8 mouse cellular contexts compared by ENCODE assay signal in the genomic region with DNA sequence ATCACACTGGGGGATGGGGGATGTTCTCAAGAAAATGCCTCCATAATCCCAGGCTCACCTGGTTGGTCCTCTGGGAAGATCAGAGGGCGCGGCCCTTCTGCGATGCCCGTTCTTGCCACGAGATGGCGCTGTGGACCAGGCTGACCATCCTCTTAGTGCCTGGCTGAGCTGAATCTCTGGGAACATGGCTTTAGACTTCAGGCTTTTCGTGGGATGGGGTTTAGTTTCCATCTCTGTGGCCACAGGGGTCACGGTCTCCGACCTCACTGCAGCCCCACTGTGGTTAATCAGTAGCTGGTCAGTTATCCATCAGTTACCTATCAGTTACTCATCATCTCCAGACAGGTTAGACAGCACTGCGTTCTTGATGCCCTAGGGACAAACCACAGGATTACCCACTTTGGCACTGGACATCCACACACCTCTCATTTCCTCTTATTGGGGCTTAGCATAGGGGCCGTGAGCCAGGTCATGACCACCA.
DNase-seq lines count a peak whose midpoint lies in the region; ATAC-seq lines count a peak whose summit lies in the region.

No protein-coding gene starts in this region.

- no peaks in the 10 kb centered on the region for H3K36me3 ChIP-seq in hindbrain, embryonic 15.5 days

- H3K27me3 ChIP-seq in hindbrain, embryonic 15.5 days, result no peaks in the 10 kb centered on the region

- peaks cover 30% of the 10 kb centered on the region for H3K4me1 ChIP-seq in hindbrain, embryonic 15.5 days (replicated peaks)

- 9% methylated on average over 11 of the region's 11 CpGs for WGBS in hindbrain, embryonic 15.5 days

- no peak overlapping the region for H3K27ac ChIP-seq in hindbrain, embryonic 15.5 days (replicated peaks)

- H3K4me3 ChIP-seq in hindbrain, embryonic 15.5 days, result no peak overlapping the region

- H3K9me3 ChIP-seq in hindbrain, embryonic 15.5 days, result no peaks in the 10 kb centered on the region

- no peak overlapping the region for H3K4me2 ChIP-seq in hindbrain, embryonic 15.5 days

- ATAC-seq in hindbrain, embryonic 15.5 days (ENCODE audit: low FRiP score, low read depth), result peak; percentile 42

- DNase-seq in WW6 (ENCODE audit: low read depth, low spot score), result peak; percentile 31
- peak; percentile 90 to 94 for DNase-seq in cerebellum, postnatal 10 days
- DNase-seq in frontal cortex, postnatal 10 days (ENCODE audit: low spot score in 2 of 2), result peak; percentile 53 to 79
- peak; percentile 59 to 83 for DNase-seq in left cerebral cortex, adult 18-20 months (ENCODE audit: low spot score in 2 of 2)
- peak; percentile 88 for DNase-seq in lung, postnatal 36 days
- DNase-seq in right cerebral cortex, adult 2 months (ENCODE audit: low spot score in 2 of 2), result peak; percentile 81
- peak; percentile 75 to 82 for DNase-seq in urinary bladder, postnatal 36 days (ENCODE audit: low spot score in 2 of 2)

- H3K9ac ChIP-seq in hindbrain, embryonic 15.5 days, result no peak overlapping the region

Comparison
In these comparisons a context has a peak if more than half of its experiments do, and no peak if none do; other contexts are left out.
1. DNase-seq: peak in every context shown above with its lines; median percentile 92 in cerebellum, postnatal 10 days; 88 in lung, postnatal 36 days; 81 in right cerebral cortex, adult 2 months; 78 in urinary bladder, postnatal 36 days; 71 in left cerebral cortex, adult 18-20 months; 66 in frontal cortex, postnatal 10 days; 31 in WW6.